Mouse (Mus musculus): ENCODE results near the gene Gm3182. TPM values are rescaled to one million over a fixed set of nuclear protein-coding genes. Genes with fewer than 3 reads are reported as not detected.
"Not testable (repeated sequence)": the region's sequence is repeated elsewhere in the genome, so short reads cannot be mapped to it uniquely, and the experiment has no call there.

The Gm3182 gene
- not detected for total RNA-seq (2021)
- long read RNA-seq, experiment 1 = 0 reads
- long read RNA-seq, experiment 2 = 0 reads

DNA sequence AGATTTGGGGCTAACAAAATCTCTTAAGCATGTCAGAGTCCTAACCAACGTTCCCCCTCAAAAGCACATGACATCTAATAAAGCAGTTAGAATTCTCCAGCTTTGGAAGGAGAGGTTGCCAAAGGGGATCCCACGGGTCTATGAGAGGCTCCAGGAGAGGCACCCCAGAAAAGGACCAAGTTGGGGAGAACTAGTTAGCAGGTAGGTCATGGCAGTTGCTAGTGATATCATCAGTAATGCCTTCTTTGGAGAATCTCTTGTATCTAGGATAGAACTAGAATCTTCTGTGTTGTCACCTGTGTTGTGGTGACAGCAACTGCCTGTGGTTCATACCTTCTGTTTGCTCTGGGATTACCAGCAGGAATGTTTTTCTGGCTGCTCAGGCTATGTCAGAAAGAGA is at the start of gene Gm3182:
Gm3182 (plus strand) TSS at position 301 of the 400 bp plus-strand sequence.
- DNase-seq; intact Hi-C loops (cut with DNase I): not testable (repeated sequence)

DNA sequence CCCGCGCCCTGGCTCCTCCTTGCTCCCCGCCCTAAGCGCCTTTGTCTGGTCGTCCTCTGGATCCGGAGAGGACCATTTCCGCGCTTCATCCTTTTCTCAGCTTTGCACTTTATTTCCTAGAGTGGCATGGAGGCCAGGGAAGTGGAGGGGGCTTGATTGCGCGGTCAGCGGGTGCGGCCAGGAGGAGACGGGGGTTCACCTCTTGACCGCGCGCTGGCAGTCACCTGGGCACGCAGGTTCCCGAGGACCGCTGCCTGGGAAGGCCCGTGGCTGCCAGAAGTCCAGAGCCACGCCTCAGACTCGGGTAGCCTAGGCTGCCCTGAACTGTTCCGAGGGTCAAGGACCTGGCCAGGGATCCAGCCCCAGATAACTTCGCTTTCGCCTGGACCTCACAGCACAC is 17.9 kb downstream of the Gm3182 start:
- DNase-seq; intact Hi-C loops (cut with DNase I): not testable (repeated sequence)

Other genes with a start within 250 kb of the Gm3182 start
- not detected for gene Gm3138, start 232.1 kb upstream of the Gm3182 start, total RNA-seq (2021)
- gene Gm3149, start 164.5 kb upstream of the Gm3182 start, total RNA-seq (2021) = not detected
- gene 2610042L04Rik, start 147.0 kb upstream of the Gm3182 start, total RNA-seq (2021) = under 1 TPM; 0.14 to 0.20 TPM
- gene Gm3159, start 84.2 kb upstream of the Gm3182 start, total RNA-seq (2021) = not detected
- under 1 TPM; 0.39 to 0.72 TPM for gene Gm3164, start 66.3 kb upstream of the Gm3182 start, total RNA-seq (2021)
- gene Gm3173, start 50.8 kb upstream of the Gm3182 start, total RNA-seq (2021) = not detected
- gene Gm3047, start 73.7 kb downstream of the Gm3182 start, total RNA-seq (2021) = not detected
- gene Gm8159, start 150.6 kb downstream of the Gm3182 start, total RNA-seq (2021) = not detected
- not detected for gene Gm3239, start 182.4 kb downstream of the Gm3182 start, total RNA-seq (2021)
- gene Gm7876, start 227.5 kb downstream of the Gm3182 start, total RNA-seq (2021) = not detected
- gene Gm3252, start 245.0 kb downstream of the Gm3182 start, total RNA-seq (2021) = under 1 TPM in 1 of 2 experiments, not detected in 1; 0.22 TPM

Data from heart, postnatal 14 days (tissue).